Mouse (Mus musculus): ENCODE results near the gene Tpd52l1. TPM values are rescaled to one million over a fixed set of nuclear protein-coding genes. Genes with fewer than 3 reads are reported as not detected.
A peak's percentile ranks its signal among the peaks of the same experiment; 100 is the strongest.

Gene Tpd52l1
- polyA plus RNA-seq, 1 experiment: 25.1 TPM

DNA sequence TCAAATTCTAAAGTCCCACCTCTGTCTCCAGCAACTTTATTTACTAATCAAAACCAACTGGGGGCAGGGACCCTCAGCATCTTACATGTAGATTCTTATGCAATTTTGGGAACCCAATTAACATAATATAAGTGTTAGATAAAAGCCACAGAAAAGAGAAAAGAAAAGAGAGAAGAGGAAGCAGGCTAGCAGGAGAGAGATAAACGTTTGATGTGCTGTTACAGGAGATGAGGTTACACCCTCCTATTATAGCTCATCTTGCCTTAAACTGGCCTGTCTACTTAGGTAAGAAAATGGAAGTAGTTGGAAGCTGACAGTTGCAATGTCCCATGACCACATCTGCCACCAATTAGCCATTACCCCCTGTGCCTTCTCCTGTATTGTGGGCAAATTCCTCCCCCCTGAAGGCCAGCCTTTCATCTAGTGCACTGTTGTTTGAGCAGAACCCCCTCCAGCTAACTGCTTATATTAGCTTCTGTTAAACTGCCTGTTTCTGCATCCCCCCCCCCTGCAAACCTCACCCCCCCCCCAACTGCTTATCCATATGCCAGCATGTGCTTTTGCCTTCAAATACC, 138.6 kb downstream of the Tpd52l1 start:
- TF ChIP-seq EP300 (IDR thresholded peaks at IDR 0.05; ENCODE audit: insufficient read depth, low read depth, low read length): no peak
- TF ChIP-seq CTCF (IDR thresholded peaks at IDR 0.05; ENCODE audit: low read depth, low read length): no peak
- TF ChIP-seq POLR2A (IDR thresholded peaks at IDR 0.05; ENCODE audit: insufficient read depth, low read length): no peak
- H3K4me3 ChIP-seq (ENCODE audit: low read depth, low read length): no peak overlapping the region
- no peak overlapping the region for H3K27ac ChIP-seq (ENCODE audit: insufficient read depth, low read length)
- no peaks in the 10 kb centered on the region for H3K4me1 ChIP-seq (ENCODE audit: control insufficient read depth, insufficient read depth, low read length)
- no peak overlapping the region for H3K9ac ChIP-seq (ENCODE audit: low read depth, poor library complexity, severe bottlenecking)
- H3K9me3 ChIP-seq (replicated peaks; ENCODE audit: control insufficient read depth, insufficient read depth, low read length, poor library complexity, severe bottlenecking): no peaks in the 10 kb centered on the region
- H3K36me3 ChIP-seq (ENCODE audit: control insufficient read depth, insufficient read depth, low read length, poor library complexity, severe bottlenecking): no peaks in the 10 kb centered on the region
- no peaks in the 10 kb centered on the region for H3K27me3 ChIP-seq (ENCODE audit: control insufficient read depth, insufficient read depth, low read length, poor library complexity, severe bottlenecking)

DNA sequence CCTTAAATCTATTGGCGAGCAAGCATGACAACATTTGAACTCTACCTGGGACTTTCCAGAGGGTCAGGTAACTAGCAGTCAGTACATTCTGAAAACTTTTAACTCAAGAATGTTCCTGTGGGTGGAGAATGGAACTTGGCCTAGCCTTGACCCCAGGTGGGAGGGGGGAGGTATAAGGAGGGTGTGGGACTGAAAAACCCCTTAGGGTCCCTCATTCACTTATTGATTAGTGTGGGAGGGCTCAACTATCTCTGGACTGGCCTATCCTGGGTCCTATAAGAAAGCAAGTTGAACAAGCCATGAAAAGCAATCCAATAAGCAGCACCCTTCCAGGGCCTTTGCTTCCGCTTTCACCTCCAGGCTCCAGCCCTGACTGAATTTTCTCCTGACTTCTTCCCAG, 142.3 kb downstream of the Tpd52l1 start:
- Histone ChIP-seq H3K27ac (ENCODE audit: insufficient read depth, low read length) (no peak overlapping the region), H3K4me3 (ENCODE audit: low read depth, low read length) (no peak overlapping the region), H3K27me3 (ENCODE audit: control insufficient read depth, insufficient read depth, low read length, poor library complexity, severe bottlenecking) (no peaks in the 10 kb centered on the region), H3K9me3 (replicated peaks; ENCODE audit: control insufficient read depth, insufficient read depth, low read length, poor library complexity, severe bottlenecking) (no peaks in the 10 kb centered on the region), H3K4me1 (ENCODE audit: control insufficient read depth, insufficient read depth, low read length) (no peaks in the 10 kb centered on the region), H3K36me3 (ENCODE audit: control insufficient read depth, insufficient read depth, low read length, poor library complexity, severe bottlenecking) (no peaks in the 10 kb centered on the region), H3K9ac (ENCODE audit: low read depth, poor library complexity, severe bottlenecking) (no peak overlapping the region)
- no peak for TF ChIP-seq POLR2A (IDR thresholded peaks at IDR 0.05; ENCODE audit: insufficient read depth, low read length)
- TF ChIP-seq EP300 (IDR thresholded peaks at IDR 0.05; ENCODE audit: insufficient read depth, low read depth, low read length): no peak
- TF ChIP-seq CTCF (IDR thresholded peaks at IDR 0.05; ENCODE audit: low read depth, low read length): no peak

GRCm38 (mm10) chr10:31300292-31300691, 145.5 kb downstream of the Tpd52l1 start:
- no peak overlapping the region for H3K27ac ChIP-seq (ENCODE audit: insufficient read depth, low read length)
- H3K27me3 ChIP-seq (ENCODE audit: control insufficient read depth, insufficient read depth, low read length, poor library complexity, severe bottlenecking): no peaks in the 10 kb centered on the region
- no peak for TF ChIP-seq CTCF (IDR thresholded peaks at IDR 0.05; ENCODE audit: low read depth, low read length)
- no peak for TF ChIP-seq EP300 (IDR thresholded peaks at IDR 0.05; ENCODE audit: insufficient read depth, low read depth, low read length)
- no peak for TF ChIP-seq POLR2A (IDR thresholded peaks at IDR 0.05; ENCODE audit: insufficient read depth, low read length)
- H3K4me1 ChIP-seq (ENCODE audit: control insufficient read depth, insufficient read depth, low read length): no peaks in the 10 kb centered on the region
- no peak overlapping the region for H3K9ac ChIP-seq (ENCODE audit: low read depth, poor library complexity, severe bottlenecking)
- no peak overlapping the region for H3K4me3 ChIP-seq (ENCODE audit: low read depth, low read length)
- H3K9me3 ChIP-seq (replicated peaks; ENCODE audit: control insufficient read depth, insufficient read depth, low read length, poor library complexity, severe bottlenecking): no peaks in the 10 kb centered on the region
- H3K36me3 ChIP-seq (ENCODE audit: control insufficient read depth, insufficient read depth, low read length, poor library complexity, severe bottlenecking): no peaks in the 10 kb centered on the region

GRCm38 (mm10) chr10:31298921-31299574, 146.7 kb downstream of the Tpd52l1 start:
- Histone ChIP-seq H3K4me1 (ENCODE audit: control insufficient read depth, insufficient read depth, low read length) (no peaks in the 10 kb centered on the region), H3K9me3 (replicated peaks; ENCODE audit: control insufficient read depth, insufficient read depth, low read length, poor library complexity, severe bottlenecking) (no peaks in the 10 kb centered on the region), H3K9ac (ENCODE audit: low read depth, poor library complexity, severe bottlenecking) (no peak overlapping the region), H3K27me3 (ENCODE audit: control insufficient read depth, insufficient read depth, low read length, poor library complexity, severe bottlenecking) (no peaks in the 10 kb centered on the region), H3K27ac (ENCODE audit: insufficient read depth, low read length) (no peak overlapping the region), H3K36me3 (ENCODE audit: control insufficient read depth, insufficient read depth, low read length, poor library complexity, severe bottlenecking) (no peaks in the 10 kb centered on the region), H3K4me3 (ENCODE audit: low read depth, low read length) (no peak overlapping the region)
- no peak for TF ChIP-seq POLR2A (IDR thresholded peaks at IDR 0.05; ENCODE audit: insufficient read depth, low read length)
- TF ChIP-seq EP300 (IDR thresholded peaks at IDR 0.05; ENCODE audit: insufficient read depth, low read depth, low read length): no peak
- peak; percentile 34 for TF ChIP-seq CTCF (IDR thresholded peaks at IDR 0.05; ENCODE audit: low read depth, low read length)

DNA sequence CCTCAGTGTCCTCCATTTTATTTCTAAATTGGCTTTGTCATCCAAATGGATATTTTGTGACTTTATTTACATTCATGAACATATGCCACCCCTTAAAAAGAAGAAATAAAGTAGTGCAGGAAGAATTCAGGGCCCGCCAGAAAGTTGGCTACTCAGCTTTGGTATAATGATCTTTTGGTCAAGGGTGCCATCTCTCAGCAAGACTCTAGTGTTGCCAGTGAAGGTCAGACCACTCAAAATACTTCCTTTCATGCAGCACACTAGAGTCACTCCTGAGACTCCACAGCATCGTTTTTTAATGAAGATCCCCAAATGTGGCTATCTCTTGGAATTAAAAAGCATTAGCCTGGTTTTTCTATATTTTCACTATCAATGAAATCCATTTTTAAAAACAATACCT, 147.5 kb downstream of the Tpd52l1 start:
- Histone ChIP-seq H3K27me3 (ENCODE audit: control insufficient read depth, insufficient read depth, low read length, poor library complexity, severe bottlenecking) (no peaks in the 10 kb centered on the region), H3K36me3 (ENCODE audit: control insufficient read depth, insufficient read depth, low read length, poor library complexity, severe bottlenecking) (no peaks in the 10 kb centered on the region), H3K9ac (ENCODE audit: low read depth, poor library complexity, severe bottlenecking) (no peak overlapping the region), H3K4me3 (ENCODE audit: low read depth, low read length) (no peak overlapping the region), H3K4me1 (ENCODE audit: control insufficient read depth, insufficient read depth, low read length) (no peaks in the 10 kb centered on the region), H3K9me3 (replicated peaks; ENCODE audit: control insufficient read depth, insufficient read depth, low read length, poor library complexity, severe bottlenecking) (no peaks in the 10 kb centered on the region), H3K27ac (ENCODE audit: insufficient read depth, low read length) (no peak overlapping the region)
- TF ChIP-seq EP300 (IDR thresholded peaks at IDR 0.05; ENCODE audit: insufficient read depth, low read depth, low read length) (no peak), POLR2A (IDR thresholded peaks at IDR 0.05; ENCODE audit: insufficient read depth, low read length) (no peak), CTCF (IDR thresholded peaks at IDR 0.05; ENCODE audit: low read depth, low read length) (no peak)

DNA sequence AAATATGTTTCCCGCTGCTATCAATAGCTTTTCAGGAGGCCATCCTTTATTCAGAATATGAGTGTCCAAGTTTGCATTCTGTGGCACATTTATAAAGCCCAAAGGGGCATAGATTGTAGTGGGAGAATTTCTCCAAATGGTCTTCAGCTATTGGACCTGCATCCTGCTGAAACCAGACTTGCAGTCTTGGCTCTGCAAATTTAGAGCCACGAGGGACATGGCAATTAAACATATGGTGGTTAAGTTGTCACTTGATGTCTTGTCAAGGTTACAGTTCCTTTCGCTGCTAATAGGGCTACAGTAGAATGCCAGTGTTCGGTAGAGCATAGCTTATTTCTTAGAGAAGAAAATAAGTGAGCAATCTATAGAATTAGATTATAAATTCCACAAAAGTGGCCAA, 148.7 kb downstream of the Tpd52l1 start:
- no peaks in the 10 kb centered on the region for H3K9me3 ChIP-seq (replicated peaks; ENCODE audit: control insufficient read depth, insufficient read depth, low read length, poor library complexity, severe bottlenecking)
- no peaks in the 10 kb centered on the region for H3K4me1 ChIP-seq (ENCODE audit: control insufficient read depth, insufficient read depth, low read length)
- no peaks in the 10 kb centered on the region for H3K27me3 ChIP-seq (ENCODE audit: control insufficient read depth, insufficient read depth, low read length, poor library complexity, severe bottlenecking)
- H3K4me3 ChIP-seq (ENCODE audit: low read depth, low read length): no peak overlapping the region
- H3K27ac ChIP-seq (ENCODE audit: insufficient read depth, low read length): no peak overlapping the region
- TF ChIP-seq POLR2A (IDR thresholded peaks at IDR 0.05; ENCODE audit: insufficient read depth, low read length) (no peak), CTCF (IDR thresholded peaks at IDR 0.05; ENCODE audit: low read depth, low read length) (no peak), EP300 (IDR thresholded peaks at IDR 0.05; ENCODE audit: insufficient read depth, low read depth, low read length) (no peak)
- no peak overlapping the region for H3K9ac ChIP-seq (ENCODE audit: low read depth, poor library complexity, severe bottlenecking)
- no peaks in the 10 kb centered on the region for H3K36me3 ChIP-seq (ENCODE audit: control insufficient read depth, insufficient read depth, low read length, poor library complexity, severe bottlenecking)

Data from ES-Bruce4 (cell line).